Comparison of ENCODE assay signal across 9 mouse cellular contexts in the genomic region with DNA sequence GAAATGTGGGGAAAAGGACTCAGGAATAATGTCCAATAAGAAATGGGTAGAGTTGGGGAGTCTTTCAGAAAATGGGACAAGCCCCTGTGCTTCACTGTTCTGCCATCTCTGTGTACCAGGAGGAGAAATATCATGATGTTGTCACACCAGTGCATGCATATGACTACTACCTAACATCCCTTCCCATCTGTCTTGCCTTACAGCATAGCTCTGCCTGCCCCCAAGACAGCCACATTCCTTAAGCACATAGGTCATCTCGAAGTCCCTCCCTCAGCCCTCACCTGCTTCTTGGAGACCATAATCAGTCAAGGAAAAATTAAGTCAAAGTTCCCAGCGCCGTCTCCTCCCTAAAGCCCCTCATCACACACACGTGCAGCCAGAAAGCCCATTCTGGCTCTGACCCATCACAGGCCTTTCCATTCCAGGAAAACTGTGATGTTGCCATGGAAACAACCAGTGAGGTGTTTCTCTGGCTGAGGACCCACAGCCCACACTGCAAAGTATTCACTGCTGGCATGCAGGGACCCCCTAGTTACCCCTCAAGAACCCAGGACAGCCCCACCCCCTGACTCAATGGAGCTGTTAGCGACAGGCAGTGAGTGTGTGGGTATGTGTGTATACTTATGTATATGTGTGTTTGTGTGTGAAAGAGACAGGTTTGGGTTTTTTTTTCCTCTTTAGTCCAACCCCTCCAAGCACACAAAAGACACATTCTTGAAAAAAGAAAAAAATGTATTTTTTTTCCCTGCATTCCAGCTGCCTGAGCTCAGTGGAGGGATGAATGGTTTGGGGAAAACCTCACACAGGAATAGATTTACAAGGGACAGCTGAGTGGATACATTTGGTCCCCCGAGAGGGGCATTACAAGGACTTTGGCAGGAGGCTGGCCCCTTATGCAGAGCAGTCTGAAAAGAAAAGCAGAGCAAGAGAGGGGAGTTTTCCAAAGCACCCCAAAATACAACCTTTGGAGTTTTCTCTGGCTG.
DNase-seq lines count a peak whose midpoint lies in the region; ATAC-seq and TF ChIP-seq lines count a peak whose summit lies in the region.
"Had no signal": no experiment of that assay in that cellular context is flagged by ENCODE, and none has a peak within 500 bp of the region (broad histone marks: within the 10 kb centered on the region; RNA-seq: fewer than 3 reads in every experiment).

No protein-coding gene starts in this region.

- H3K4me1 ChIP-seq in intestine, embryonic 14.5 days (replicated peaks; ENCODE audit: control insufficient read depth, insufficient read depth, low read length) = 0 out of 2 replicates have a peak, but pooled peaks cover 7% of the 10 kb centered on the region
- H3K4me1 ChIP-seq in intestine, postnatal 0 days (replicated peaks; ENCODE audit: control insufficient read depth, insufficient read depth, low read length) = no peaks in the 10 kb centered on the region
- peaks cover 18% of the 10 kb centered on the region; the same call in 1 of the 2 replicates for H3K4me1 ChIP-seq in forebrain, embryonic 16.5 days (replicated peaks; ENCODE audit: control insufficient read depth, insufficient read depth, low read length)

- H3K9me3 ChIP-seq in intestine, embryonic 14.5 days (ENCODE audit: control insufficient read depth, low read length) = no peaks in the 10 kb centered on the region
- no peaks in the 10 kb centered on the region for H3K9me3 ChIP-seq in intestine, postnatal 0 days (ENCODE audit: control insufficient read depth)
- no peaks in the 10 kb centered on the region for H3K9me3 ChIP-seq in forebrain, embryonic 16.5 days (ENCODE audit: control insufficient read depth, low read length)

- no peak overlapping the region for H3K4me2 ChIP-seq in intestine, embryonic 14.5 days (ENCODE audit: low read length)
- no peak overlapping the region for H3K4me2 ChIP-seq in intestine, postnatal 0 days (replicated peaks; ENCODE audit: low read depth)
- no peak overlapping the region for H3K4me2 ChIP-seq in forebrain, embryonic 16.5 days (ENCODE audit: low read length)

- WGBS in intestine, embryonic 14.5 days = 34% methylated on average over 6 of the region's 6 CpGs
- whole genome bisulfite sequencing in intestine, postnatal 0 days = 30% methylated on average over 6 of the region's 6 CpGs
- 15% methylated on average over 6 of the region's 6 CpGs for WGBS in forebrain, embryonic 16.5 days

- H3K27ac ChIP-seq in intestine, embryonic 14.5 days (ENCODE audit: low read depth) = peak overlapping the region; percentile 47; the same call in 1 of the 2 replicates
- H3K27ac ChIP-seq in intestine, postnatal 0 days (ENCODE audit: low read depth, low read length) = no peak overlapping the region
- H3K27ac ChIP-seq in forebrain, embryonic 16.5 days (ENCODE audit: low read length) = 0 out of 2 replicates have a peak overlapping the region, but pooled peaks have one; percentile 23
- H3K27ac ChIP-seq: left cerebral cortex, adult 2 months had no signal

- no peaks in the 10 kb centered on the region for H3K36me3 ChIP-seq in intestine, embryonic 14.5 days (ENCODE audit: control insufficient read depth, insufficient read depth, low read length)
- no peaks in the 10 kb centered on the region for H3K36me3 ChIP-seq in intestine, postnatal 0 days (ENCODE audit: control insufficient read depth, insufficient read depth)
- H3K36me3 ChIP-seq in forebrain, embryonic 16.5 days (ENCODE audit: control insufficient read depth, insufficient read depth) = no peaks in the 10 kb centered on the region

- no peaks in the 10 kb centered on the region for H3K27me3 ChIP-seq in intestine, embryonic 14.5 days (replicated peaks; ENCODE audit: control insufficient read depth, insufficient read depth, low read length)
- no peaks in the 10 kb centered on the region for H3K27me3 ChIP-seq in intestine, postnatal 0 days (replicated peaks; ENCODE audit: control insufficient read depth, insufficient read depth, low read length)
- no peaks in the 10 kb centered on the region for H3K27me3 ChIP-seq in forebrain, embryonic 16.5 days (replicated peaks; ENCODE audit: control insufficient read depth, insufficient read depth, low read length)

- no peak overlapping the region for H3K9ac ChIP-seq in intestine, embryonic 14.5 days (ENCODE audit: low read length)
- no peak overlapping the region for H3K9ac ChIP-seq in intestine, postnatal 0 days (ENCODE audit: low read depth, low read length)
- H3K9ac ChIP-seq in forebrain, embryonic 16.5 days (replicated peaks; ENCODE audit: low read depth, low read length) = no peak overlapping the region

- DNase-seq in intestine, embryonic 14.5 days (ENCODE audit: low spot score) = peak; percentile 70
- DNase-seq in embryo, embryonic 10 days (ENCODE audit: low spot score) = peak; percentile 33
- DNase-seq in mesoderm, embryonic 11.5 days (ENCODE audit: low read depth, low spot score) = peak; percentile 69
- no peak for DNase-seq in adrenal gland, adult 18-20 months (ENCODE audit: low spot score in 2 of 2)
- no peak for DNase-seq in urinary bladder, adult 18-20 months (ENCODE audit: low spot score in 2 of 2)
- DNase-seq in cerebellum, adult 9-10 months = no peak

- no peak overlapping the region for H3K4me3 ChIP-seq in intestine, embryonic 14.5 days (ENCODE audit: low read depth, low read length)
- no peak overlapping the region for H3K4me3 ChIP-seq in intestine, postnatal 0 days (ENCODE audit: low read depth, low read length)
- no peak overlapping the region for H3K4me3 ChIP-seq in forebrain, embryonic 16.5 days (replicated peaks; ENCODE audit: low read length)
- H3K4me3 ChIP-seq: left cerebral cortex, adult 2 months had no signal

- TF ChIP-seq CTCF in intestine, postnatal 0 days (IDR thresholded peaks at IDR 0.05; ENCODE audit: low read depth) = no peak

- peak; percentile 78 for ATAC-seq in intestine, embryonic 14.5 days (replicated peaks; ENCODE audit: low FRiP score, low TSS enrichment, low read depth)
- no peak for ATAC-seq in intestine, postnatal 0 days
- peak; percentile 71 for ATAC-seq in forebrain, embryonic 16.5 days

Comparison
In these comparisons a context has a peak if more than half of its experiments do, and no peak if none do; other contexts are left out.
1. DNase-seq: peak in intestine, embryonic 14.5 days (single experiment), embryo, embryonic 10 days (single experiment) and mesoderm, embryonic 11.5 days (single experiment); none in adrenal gland, adult 18-20 months (0 of 2), urinary bladder, adult 18-20 months (0 of 2) and cerebellum, adult 9-10 months (single experiment).